15 mouse cellular contexts compared by ENCODE assay signal in genomic region chr12:32187668-32188236, GRCm38 (mm10).
"Had no signal": no experiment of that assay in that cellular context is flagged by ENCODE, and none has a peak within 500 bp of the region (broad histone marks: within the 10 kb centered on the region; RNA-seq: fewer than 3 reads in every experiment).

No protein-coding gene starts in this region.

- DNase-seq: kidney, adult 2 months; kidney, postnatal 14 days; layer of hippocampus, adult 9-11 months; layer of hippocampus, postnatal 36 days; lung, embryonic 14.5 days; lung, postnatal 10 days; lung, postnatal 4 days; midbrain, embryonic 14.5 days; retina, postnatal 1 day had no signal

- H3K4me3 ChIP-seq: intestine, embryonic 15.5 days; kidney, embryonic 15.5 days; limb, embryonic 15.5 days; liver, embryonic 12.5 days; neural tube, embryonic 13.5 days; stomach, embryonic 15.5 days had no signal

- H3K27ac ChIP-seq: intestine, embryonic 15.5 days; kidney, embryonic 15.5 days; limb, embryonic 15.5 days; liver, embryonic 12.5 days; neural tube, embryonic 13.5 days; stomach, embryonic 15.5 days had no signal

- H3K9me3 ChIP-seq: intestine, embryonic 15.5 days; kidney, embryonic 15.5 days; limb, embryonic 15.5 days; liver, embryonic 12.5 days; neural tube, embryonic 13.5 days; stomach, embryonic 15.5 days had no signal

- H3K4me1 ChIP-seq: intestine, embryonic 15.5 days; kidney, embryonic 15.5 days; limb, embryonic 15.5 days; neural tube, embryonic 13.5 days; stomach, embryonic 15.5 days had no signal

- ATAC-seq: intestine, embryonic 15.5 days; liver, embryonic 12.5 days had no signal

- H3K36me3 ChIP-seq: intestine, embryonic 15.5 days; kidney, embryonic 15.5 days; limb, embryonic 15.5 days; liver, embryonic 12.5 days; neural tube, embryonic 13.5 days; stomach, embryonic 15.5 days had no signal

- H3K9ac ChIP-seq: intestine, embryonic 15.5 days; kidney, embryonic 15.5 days; limb, embryonic 15.5 days; liver, embryonic 12.5 days; lung, embryonic 14.5 days; neural tube, embryonic 13.5 days; stomach, embryonic 15.5 days had no signal

- H3K4me2 ChIP-seq: intestine, embryonic 15.5 days; kidney, embryonic 15.5 days; limb, embryonic 15.5 days; liver, embryonic 12.5 days; lung, embryonic 14.5 days; neural tube, embryonic 13.5 days; stomach, embryonic 15.5 days had no signal

- H3K27me3 ChIP-seq: intestine, embryonic 15.5 days; kidney, embryonic 15.5 days; limb, embryonic 15.5 days; liver, embryonic 12.5 days; neural tube, embryonic 13.5 days; stomach, embryonic 15.5 days had no signal
